Mouse (Mus musculus): ENCODE measurements around the gene Olfr292. TPM values are rescaled to one million over a fixed set of nuclear protein-coding genes. Genes with fewer than 3 reads are reported as not detected.

Olfr292 gene
- polyA plus RNA-seq (2012; ENCODE audit: insufficient read depth, low replicate concordance), result not detected in 2 replicates

DNA sequence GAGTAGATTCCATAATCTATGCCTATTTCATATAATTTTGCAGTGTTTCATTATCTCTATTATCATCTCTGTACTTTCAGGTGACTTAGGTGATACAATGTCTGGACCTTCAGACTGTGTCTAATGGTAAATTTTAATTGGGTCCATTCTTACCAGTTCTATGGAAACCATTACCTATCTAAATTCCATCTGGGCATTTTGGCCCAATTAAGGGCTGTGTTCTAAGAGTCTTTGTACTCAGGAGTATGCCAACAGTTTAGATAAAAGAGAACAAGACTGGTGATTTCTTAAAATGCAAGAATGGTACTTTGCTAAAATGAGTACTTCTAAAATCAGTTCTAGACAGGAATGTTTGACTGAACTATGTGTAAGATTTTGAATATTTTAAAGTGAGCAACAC, at the start of gene Olfr292:
Gene Olfr292 (plus strand): TSS at position 301 of the 400 bp plus-strand sequence.
- Histone ChIP-seq H3K4me3 (replicated peaks) (no peak within 1 kb of the TSS), H3K9me3 (no peaks in the 10 kb centered on the region), H3K27me3 (replicated peaks) (no peaks in the 10 kb centered on the region), H3K4me1 (no peaks in the 10 kb centered on the region), H3K36me3 (replicated peaks; ENCODE audit: low read length) (no peaks in the 10 kb centered on the region)
- TF ChIP-seq GATA1 (IDR thresholded peaks at IDR 0.05; ENCODE audit: borderline replicate concordance, low read length), result no peak
- TF ChIP-seq FLI1 (IDR thresholded peaks at IDR 0.05; ENCODE audit: low read length), result no peak

DNA sequence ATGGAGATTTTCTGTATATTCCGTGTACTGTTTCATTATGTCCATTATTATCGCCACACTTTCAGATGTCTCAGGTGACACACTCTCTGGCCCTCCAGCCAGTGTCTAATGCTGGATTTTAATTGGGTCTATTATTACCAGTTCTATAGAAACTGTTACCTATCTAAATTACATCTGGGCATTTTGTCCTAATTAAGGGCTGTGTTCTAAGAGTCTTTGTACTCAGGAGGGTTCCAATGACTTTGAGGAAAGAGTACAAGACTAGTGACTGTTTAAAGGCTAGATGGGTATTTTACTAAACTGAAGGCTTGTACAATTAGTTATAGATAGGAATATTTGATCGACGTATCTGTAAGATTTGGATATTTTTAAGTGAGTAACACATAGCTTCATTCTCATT, 39.4 kb upstream of the Olfr292 start, which contains the start of gene Olfr293:
Gene Olfr293 (plus strand): TSS at position 301 of the 400 bp plus-strand sequence.
- Histone ChIP-seq H3K27me3 (replicated peaks) (no peaks in the 10 kb centered on the region), H3K4me1 (no peaks in the 10 kb centered on the region), H3K36me3 (replicated peaks; ENCODE audit: low read length) (no peaks in the 10 kb centered on the region), H3K4me3 (replicated peaks) (no peak within 1 kb of the TSS), H3K9me3 (no peaks in the 10 kb centered on the region)
- TF ChIP-seq FLI1 (IDR thresholded peaks at IDR 0.05; ENCODE audit: low read length), result no peak
- TF ChIP-seq GATA1 (IDR thresholded peaks at IDR 0.05; ENCODE audit: borderline replicate concordance, low read length), result no peak

DNA sequence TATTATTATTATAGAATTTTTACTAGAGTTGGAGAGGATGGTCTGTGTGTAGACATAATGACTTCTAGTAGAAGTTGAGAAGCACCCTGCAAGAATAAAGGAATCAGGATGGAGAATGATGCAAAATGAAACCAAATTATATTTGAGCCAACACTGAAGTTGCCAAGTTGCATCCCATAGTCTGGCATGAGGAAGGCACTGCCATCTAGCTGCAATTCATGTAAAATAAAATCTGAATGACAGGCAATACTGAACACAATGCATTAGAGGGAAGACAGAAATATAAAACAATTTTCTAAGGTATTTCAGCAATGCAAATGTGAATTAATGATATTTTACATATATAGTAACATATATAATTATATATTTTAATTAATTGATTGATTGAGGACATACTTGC, 36.9 kb downstream of the Olfr292 start:
- Histone ChIP-seq H3K36me3 (replicated peaks; ENCODE audit: low read length) (no peaks in the 10 kb centered on the region), H3K4me1 (no peaks in the 10 kb centered on the region), H3K9me3 (no peaks in the 10 kb centered on the region), H3K27me3 (replicated peaks) (no peaks in the 10 kb centered on the region), H3K4me3 (replicated peaks) (no peak overlapping the region)
- no peak for TF ChIP-seq FLI1 (IDR thresholded peaks at IDR 0.05; ENCODE audit: low read length)
- no peak for TF ChIP-seq GATA1 (IDR thresholded peaks at IDR 0.05; ENCODE audit: borderline replicate concordance, low read length)

Other genes starting within 250 kb of the Olfr292 start
- not detected in 2 replicates for gene Olfr299, start 228.4 kb upstream of the Olfr292 start, polyA plus RNA-seq (2012; ENCODE audit: insufficient read depth, low replicate concordance)
- gene Olfr298, start 195.8 kb upstream of the Olfr292 start, polyA plus RNA-seq (2012; ENCODE audit: insufficient read depth, low replicate concordance), result not detected in 2 replicates
- not detected in 2 replicates for gene Olfr297, start 168.4 kb upstream of the Olfr292 start, polyA plus RNA-seq (2012; ENCODE audit: insufficient read depth, low replicate concordance)
- gene Olfr295, start 104.5 kb upstream of the Olfr292 start, polyA plus RNA-seq (2012; ENCODE audit: insufficient read depth, low replicate concordance), result not detected in 2 replicates
- not detected in 2 replicates for gene Olfr294, start 71.7 kb upstream of the Olfr292 start, polyA plus RNA-seq (2012; ENCODE audit: insufficient read depth, low replicate concordance)
- gene Olfr293, start 39.3 kb upstream of the Olfr292 start, polyA plus RNA-seq (2012; ENCODE audit: insufficient read depth, low replicate concordance), result not detected in 2 replicates
- gene Folh1, start 87.6 kb downstream of the Olfr292 start, polyA plus RNA-seq (2012; ENCODE audit: insufficient read depth, low replicate concordance), result not detected in 2 replicates
- gene Vmn2r77, start 106.7 kb downstream of the Olfr292 start, polyA plus RNA-seq (2012; ENCODE audit: insufficient read depth, low replicate concordance), result not detected in 2 replicates
- not detected in 2 replicates for gene Vmn2r78, start 226.8 kb downstream of the Olfr292 start, polyA plus RNA-seq (2012; ENCODE audit: insufficient read depth, low replicate concordance)

Data from megakaryocyte, embryonic 14.5 days (primary cell).